Mouse (Mus musculus) heart, adult 2 months (tissue): ENCODE results near the gene Upk3a.

ENCODE experiments used
- CTCF ChIP-seq: fragments of 200-600 bp; IDR thresholded peaks from 2 replicates; pipeline ENCODE4 v1.8.1; 2022; ENCODE audit warnings: antibody characterized with exemption, mild to moderate bottlenecking, moderate library complexity
- EP300 ChIP-seq: fragments of 200-500 bp; IDR thresholded peaks from 2 replicates; pipeline ENCODE4 v1.6.1; 2011; ENCODE audit warnings: low read depth, low read length, control low read depth; ENCODE audit not compliant: insufficient read depth

GRCm38 (mm10) chr15:85063421-85063820 is 46.5 kb downstream of the Upk3a start:
- TF ChIP-seq CTCF (no peak), EP300 (no peak)
